Mouse (Mus musculus): ENCODE measurements at regions not wholly inside any gene's neighbourhood (a gene's known extent, or its start where the extent isn't known, plus 50 kb on each side); places are given as distances from the start of the nearest gene placed in this dataset.

DNA sequence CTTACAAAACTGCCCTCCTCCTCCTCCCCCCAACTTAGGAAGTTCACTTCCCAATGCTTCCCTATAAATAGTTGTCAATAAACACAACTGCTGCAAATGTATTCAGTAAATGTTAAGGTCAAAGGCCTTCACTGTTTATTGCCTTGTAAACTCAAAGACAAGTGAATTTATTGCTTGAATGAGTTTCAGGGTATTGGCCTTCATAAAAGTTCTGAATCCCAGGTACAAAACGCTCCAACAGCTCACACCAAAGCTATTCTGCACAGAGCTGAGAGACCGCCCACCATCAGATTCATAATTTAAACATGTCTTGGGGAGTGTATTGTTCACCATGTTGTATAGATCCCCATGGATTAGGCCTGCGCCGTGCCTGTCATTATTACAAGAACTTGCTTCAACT lies 53.9 kb upstream of the Cdkn3 start:
- no peak for DNase-seq

DNA sequence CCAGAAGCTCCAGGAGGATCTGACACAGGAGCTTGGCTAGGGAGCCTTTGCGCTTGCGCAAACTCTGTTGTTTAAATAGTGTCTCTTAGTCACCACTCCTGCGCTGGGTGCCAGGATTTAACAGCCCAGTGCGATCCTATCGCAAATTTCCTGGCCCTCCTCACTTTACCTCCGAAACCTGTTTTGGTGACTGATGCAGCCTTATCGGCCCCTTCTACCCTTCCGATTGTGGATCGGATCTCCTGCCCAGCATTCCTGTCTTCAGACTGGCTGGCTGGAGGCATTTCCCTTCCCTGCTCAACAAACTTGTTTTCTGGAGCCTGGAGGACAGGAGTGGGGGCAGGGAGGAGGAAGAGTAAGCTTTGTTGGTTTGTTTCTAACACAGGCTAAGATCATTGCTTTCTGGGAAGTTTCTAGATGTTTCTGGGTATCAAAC lies 56.0 kb upstream of the Cdkn3 start:
- peak; percentile 32 to 33 for DNase-seq

DNA sequence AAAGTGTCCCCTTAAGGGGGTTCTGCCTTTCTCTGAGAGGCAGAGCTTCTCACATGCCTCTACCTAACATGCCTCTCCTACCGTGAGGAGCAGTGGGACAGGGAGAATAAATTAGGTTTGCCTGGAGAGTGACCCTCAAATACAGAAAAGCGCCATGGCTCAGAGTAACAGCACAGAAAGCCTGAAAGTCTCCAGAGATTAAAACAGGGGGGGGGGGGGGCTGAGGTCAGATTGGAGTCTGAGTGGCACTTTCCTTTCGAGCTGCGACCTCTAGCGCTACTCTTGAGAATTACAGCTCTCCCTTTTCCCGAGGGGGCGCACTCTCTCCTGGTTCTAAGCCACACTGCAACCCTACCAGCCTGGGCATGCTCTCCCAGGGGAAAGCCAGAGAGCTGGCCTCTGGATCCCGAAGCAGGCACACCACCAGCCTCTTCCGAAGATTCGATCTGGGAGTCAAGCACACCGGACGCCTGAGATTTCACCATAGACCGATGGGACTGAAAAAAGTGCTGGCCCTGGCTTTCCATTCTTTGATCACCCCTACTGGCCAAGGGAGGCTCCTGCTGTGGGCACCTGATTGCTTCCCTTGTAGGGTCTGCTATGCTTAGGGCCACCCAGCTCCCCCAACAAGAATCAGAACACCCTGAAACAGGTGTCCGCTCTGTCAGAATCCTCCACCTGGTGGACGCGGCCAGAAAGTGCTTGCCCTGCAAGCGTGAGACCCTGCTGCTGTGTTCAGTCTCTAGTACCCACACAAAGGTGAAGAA lies 57.5 kb upstream of the Cdkn3 start:
- DNase-seq: peak; percentile 75

DNA sequence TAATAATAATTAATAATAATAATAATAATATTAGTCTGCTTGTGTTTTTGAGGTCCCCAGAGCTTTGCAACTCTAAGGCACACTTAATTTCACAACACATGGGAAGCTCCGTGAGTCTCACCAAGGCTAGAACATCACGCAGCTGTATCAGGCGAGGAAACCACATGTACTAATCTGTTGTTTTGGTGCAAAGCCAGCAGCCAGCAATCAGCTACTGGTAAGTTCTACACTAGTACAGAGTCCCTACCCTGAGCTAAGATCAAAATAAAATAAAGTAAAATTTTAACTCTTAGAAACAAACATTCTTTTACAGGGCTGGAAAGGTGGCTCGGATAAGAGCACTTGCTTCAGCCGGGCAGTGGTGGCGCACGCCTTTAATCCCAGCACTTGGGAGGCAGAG lies 67.8 kb upstream of the Cdkn3 start:
- no peak for DNase-seq

DNA sequence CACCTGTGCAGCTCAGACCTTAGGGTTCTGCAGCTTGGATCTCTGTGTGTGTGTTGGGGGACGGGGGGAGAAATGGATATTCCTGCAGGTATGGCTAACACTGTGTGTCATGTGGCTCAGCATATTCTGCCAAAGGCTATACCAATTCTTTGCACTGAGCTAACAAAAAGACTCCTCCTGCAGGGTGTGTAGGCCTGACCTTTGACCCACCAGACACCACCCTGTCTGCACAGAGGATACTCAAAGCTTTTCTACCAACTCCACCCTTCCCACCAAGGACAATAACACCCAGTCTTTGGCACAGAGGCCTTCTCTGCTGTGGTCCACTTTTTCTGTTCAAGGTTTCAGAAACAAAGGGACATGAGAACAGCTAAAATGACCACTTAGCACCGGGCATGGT lies 68.3 kb upstream of the Cdkn3 start:
- DNase-seq: no peak

DNA sequence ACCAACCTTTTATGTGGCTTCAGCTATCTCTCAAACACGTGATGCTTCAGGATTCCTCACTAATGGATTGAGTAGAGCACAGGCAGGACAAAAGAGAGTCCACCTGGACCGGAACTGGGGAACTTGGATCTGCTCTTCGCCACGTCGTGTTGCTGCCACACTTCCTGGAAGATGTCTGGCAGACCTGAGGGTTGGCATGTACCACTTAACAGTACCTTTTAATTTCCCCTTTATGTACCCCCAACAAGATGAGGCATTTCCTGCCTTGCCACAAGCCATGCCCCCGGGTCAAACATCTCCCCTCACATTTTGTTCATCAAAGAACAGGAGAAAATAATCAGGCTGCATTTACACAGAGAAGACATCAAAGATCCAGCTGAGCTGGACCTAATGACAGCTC lies 77.6 kb upstream of the Cdkn3 start:
- no peak for DNase-seq

DNA sequence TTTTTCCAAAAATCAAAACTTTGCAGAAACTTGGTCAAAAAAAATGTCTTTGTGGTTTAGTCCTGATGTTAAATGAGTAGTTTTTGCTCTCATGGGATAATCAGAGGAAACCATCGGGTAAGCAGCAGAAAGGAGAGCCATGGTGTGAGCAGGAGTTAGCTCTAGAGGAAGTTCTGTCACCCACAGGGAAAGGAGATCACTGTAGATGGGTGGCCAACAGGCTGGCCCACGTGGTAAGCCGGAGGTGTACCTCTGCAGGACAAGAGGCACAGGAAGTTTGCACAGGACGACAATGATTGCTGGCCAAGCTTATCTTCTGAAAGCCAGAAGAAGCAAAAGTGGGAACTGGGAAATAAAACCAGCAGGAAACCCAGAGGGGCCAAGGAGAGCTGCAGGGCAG lies 81.4 kb upstream of the Cdkn3 start:
- DNase-seq: no peak

DNA sequence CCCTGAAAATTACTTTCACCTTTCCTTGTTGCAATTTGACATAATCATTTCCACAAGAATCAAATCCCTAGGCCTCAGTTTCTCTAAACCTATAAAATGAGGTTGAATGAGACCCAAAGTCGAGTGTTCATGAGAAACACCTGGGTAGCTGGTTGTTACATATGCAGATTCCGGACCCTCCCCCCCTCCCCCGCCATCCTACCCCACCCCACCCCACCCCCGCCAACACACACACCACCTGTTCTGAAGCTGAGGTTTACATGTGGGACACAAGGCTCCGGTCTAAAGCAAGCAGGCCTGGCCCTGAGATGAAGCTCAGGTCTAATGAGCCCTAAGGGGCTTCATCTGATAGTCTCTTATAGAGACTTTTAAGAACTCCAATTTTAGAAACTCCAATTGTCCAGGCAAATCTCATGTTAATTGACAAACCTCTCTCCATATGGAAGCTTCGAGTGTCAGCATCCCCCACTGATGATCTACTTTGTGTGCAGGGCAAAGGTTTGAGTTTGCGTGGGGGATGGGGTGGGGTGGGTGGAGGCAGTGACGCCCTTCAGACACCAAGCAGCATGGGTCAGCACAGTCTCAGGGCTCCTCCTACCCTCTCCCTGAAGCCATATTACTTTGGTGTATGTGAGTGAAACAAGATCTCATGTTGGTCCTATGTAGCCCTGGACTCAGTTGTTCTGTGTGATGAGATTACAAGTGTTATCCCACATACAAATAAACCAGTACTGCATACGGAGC lies 88.7 kb upstream of the Cdkn3 start:
- DNase-seq: no peak

DNA sequence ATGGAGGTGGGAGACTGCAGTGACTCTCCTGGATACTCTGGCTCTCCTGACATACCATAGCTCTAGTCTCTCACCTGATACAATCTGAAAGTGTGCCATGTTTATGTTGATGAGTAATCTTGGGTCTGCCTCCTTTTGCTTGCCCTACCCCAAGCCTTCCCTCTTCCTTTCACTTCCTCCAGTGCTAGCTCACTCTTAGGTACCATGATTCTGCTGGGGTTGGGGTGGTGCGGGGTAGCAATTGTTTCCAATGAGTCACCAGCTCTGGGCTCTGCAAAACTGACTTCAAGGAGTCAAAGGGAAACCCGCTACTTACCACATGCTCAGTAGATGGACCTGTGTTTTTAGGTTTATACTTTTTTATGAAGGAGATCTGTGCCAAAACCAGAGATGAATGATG lies 89.3 kb upstream of the Cdkn3 start:
- DNase-seq: no peak

DNA sequence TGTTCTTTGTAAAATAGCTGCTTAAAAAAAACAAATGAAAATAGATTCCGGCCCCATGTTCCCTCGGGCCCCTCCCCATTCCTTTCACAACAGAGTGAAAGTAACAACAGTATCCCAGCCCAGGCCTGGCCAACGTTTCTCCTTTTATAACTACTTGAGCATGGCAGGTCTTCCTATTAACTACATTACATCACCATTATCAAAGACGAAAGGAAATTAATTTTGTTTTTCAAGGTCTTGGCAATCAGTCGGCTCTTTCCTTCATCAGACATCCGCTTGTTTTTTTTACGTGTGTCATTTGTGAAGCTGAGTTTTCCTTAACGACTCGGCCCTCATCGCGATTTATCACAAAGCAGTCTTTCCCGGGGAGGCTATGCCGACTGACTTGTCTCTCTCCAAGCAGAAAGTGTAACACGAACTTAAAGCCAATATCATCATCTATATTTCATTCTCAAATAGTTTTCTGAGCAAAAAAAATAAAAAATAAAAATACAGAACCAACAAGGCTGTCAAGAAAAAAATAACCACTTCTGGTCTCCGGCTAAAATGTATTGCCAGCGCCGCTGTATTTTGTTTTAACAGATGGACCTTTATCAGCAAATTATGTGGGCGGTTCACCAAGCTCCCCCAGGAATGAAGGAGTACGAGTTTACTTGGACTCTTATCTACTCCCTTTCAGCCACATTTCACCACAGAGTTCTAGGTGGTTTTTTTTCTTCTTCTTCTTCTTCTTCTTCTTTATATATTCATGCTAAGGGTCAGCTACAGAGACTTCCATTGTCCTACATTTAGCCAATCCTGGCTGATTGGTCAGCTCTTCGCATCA lies 89.9 kb upstream of the Cdkn3 start:
- peak; percentile 10 to 33 for DNase-seq

DNA sequence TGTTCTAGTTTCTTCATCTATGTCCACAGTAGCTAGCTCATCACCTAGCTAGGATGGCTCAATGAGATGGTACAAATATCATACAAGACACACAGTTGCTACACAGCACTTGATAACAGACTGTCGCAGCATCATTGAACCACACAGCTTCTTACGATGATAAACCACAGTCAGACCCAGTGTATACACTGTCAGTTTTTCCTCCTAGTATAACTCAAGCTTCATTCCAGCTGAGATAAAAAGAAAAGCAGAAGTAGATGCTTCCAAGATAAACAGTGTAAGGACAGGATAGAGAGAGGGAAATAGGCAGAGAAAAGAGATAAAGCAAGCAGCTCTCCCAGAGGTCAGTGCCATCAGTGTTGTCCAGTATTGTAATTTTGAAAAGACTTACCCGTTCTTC lies 92.1 kb upstream of the Cdkn3 start:
- no peak for DNase-seq

DNA sequence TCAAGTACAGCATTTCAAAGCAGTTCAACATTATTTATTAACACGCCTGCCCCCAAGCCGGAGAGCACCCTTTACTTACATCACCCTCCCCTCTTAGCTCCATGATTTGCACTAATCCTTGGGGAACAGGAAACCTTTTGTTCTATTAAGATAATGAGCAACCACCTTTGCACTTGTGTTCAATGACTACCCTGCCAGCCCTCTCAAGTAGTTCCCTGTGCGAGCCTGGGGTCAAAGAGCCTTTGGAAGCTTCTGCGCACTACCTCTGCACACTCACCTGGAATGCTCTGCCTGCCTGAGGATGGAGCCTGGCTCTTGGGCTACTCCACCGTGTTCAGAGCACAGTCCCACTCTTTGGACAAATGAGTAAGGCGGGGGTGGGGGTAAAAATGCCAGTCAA lies 96.0 kb upstream of the Cdkn3 start:
- DNase-seq: peak in 1 of 2 experiments; percentile 8

DNA sequence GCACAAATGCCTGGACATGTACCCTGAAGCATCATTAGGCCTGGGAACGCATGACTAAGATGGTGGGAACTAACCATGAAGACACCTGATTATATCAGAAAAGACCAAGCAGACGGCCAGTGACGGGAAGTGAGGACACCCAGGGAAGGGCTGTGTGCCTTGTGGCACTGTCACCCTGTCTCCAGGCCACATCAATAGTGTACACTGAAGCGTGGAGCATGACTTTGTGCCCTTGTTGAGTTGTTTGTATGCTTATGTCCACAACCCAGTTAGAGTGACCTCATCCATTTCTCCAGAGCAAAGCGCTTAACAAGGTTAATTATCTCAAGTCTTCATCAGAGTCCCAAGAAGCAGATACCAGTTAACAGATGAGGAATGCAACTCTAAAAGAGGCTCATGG lies 96.8 kb upstream of the Cdkn3 start:
- DNase-seq: no peak

DNA sequence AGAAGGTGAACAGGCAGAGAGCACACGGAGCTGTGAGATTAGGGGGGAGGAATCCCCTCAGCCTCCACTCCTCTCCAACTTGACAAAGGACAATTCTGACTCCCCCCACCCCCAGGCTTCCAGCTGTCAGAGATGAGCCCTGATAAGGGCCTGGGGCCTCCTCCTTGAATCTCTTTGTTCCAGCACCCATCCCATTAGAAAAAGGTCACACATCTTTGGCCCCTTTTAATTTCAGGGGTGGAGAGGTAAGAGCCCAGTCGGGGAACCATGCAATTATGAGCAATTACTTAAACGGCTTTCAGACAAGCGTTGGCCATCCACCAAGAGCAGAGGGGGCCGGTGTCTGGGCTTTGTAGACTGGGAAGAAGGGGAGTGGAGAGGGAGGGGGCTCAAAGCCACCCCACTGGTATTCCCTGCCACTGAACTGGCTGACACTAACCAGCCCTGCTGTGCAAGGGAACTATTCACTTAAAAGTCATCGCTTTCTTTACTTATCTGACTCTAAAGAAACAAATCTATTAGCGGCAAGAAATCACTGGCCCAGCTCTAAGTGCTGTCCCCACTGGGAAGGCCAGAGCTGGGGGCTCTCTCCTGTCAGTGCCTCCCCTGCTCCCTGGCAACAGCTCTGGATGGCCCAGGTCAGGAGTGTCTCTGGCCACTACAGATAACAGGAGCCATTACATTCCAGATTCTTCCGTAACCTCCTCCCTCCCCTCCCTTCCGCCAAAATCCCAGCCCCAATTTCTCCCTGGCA lies 98.4 kb upstream of the Cdkn3 start:
- DNase-seq: peak; percentile 23 to 31

DNA sequence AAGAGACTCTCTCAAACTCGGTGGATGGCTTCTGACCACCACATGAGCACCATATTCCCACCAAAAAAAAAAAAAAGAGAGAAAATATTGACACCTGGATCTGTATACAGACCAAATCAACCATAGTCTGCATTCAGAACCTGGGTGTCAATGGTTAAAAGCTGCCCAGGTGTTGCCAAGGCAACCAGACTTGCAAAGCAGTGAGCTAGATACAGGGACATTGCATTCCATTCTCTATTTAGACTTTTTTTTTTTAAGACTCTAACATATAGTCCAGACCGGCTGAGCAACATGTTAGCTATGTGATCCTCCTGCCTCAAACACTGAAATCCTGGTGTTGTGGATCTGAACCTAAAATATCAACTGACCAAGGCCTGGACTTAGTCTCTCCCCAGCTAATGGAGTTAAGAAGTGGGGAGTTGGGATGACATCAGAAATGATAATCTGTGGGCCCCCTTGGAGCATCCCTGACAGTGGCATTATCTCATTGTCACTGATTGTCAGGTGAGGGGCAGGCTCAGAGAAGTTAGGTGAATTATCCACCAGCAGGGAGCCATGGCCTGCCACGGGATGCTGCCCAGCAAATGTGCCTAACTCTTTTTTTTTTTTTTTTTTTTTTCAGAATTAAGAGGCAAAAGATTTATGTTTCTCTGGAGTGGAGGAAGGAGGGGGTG lies 99.1 kb upstream of the Cdkn3 start:
- DNase-seq: peak in 1 of 2 experiments; percentile 17

DNA sequence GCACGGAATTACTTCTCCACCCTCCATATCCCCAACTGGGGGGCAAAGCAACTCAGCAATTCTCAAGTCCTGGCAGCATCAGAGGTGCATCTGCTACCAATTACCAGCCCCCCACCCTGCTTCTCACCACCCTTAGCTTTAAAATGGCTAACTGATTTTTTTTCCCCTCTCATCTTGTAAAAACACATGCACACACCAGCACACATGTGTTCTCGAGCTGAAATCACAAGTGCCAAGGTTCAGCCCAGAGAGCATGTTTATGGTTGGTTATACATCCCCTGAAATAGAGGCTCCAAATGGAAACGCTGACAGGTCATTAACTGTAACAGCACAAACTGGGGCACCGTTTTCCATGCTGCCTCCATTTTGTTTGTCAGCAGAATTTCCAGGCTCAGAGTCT lies 101.0 kb upstream of the Cdkn3 start:
- no peak for DNase-seq

DNA sequence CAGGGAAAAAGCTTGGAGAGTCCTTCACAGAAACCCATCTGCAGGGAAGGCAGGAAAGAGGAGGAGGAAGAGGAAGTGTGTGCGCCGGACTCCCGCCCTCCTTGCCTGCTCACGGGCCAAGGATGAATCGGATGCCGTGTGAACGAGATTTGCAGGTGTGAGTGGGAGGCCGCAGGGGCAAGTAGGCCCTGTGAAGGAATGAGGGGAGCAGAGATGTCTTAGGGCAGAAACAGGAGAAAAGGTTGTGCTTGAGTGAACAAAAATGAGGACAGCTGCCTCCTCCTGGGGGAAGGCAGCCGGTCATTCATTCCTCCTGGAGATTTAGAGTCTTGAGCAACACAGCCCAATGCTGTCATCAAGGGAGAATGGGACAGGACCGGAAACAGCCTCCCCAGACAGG lies 104.1 kb upstream of the Cdkn3 start:
- DNase-seq: peak in 1 of 2 experiments; percentile 13

DNA sequence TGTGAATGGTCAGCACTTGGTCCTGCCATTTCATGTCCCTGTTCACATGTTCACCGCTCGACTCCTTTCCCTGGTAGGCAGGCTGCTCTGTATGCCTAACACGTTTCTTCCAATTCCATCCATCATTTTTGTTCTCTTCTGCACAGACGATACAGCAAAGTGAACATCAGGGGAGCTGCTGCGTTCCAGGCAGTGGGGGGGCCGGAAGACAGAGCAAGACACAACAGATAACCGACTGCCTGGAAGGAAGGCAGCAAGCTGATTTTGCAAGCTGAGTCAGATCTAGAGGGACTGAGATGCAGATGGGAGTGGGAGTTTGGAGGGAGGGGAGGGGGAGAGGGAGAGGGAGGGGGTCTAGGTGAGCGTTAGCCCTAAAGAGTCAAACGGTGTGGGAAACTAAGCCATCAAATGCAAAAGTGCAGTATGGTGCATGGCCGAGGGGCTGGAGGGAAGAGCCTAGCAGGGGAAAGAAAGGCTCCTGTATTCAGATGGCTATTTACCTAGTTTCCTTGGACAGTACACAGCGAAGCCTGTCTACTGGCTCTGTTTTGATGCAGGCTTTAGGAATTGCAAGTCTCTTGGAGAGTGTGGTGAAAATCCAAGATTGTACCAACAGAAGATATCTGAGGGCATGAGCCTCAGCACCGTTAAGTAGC lies 112.9 kb upstream of the Cdkn3 start:
- DNase-seq: no peak

DNA sequence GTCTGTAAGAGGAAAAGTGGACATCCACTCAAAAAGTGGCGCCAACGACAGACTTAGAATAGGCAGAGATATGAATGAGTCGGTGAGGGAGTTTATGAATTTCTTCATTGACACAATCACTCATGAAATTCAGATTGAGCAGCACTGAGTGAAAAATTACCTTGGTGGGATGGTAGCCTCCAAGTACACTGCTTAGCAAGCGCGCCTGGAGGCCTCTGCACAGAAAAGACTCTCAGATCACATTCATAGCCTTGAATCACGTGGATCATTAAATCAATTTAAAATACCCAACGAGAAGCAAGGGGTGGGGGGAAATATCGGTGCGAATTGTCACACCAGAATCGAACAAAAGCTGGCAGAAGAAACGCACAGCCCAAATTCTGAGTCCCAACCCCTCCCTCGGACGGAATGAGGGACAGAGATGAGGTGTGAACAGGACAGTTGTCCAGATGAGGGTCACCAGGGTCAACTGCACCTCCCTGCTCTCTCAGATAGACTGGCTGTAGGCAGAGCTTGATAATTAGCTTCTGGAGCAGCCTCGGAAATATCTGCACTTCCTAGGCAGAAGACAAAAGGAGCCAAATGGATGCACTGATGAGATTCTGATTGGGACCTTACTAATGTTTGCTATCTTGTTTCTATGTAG lies 113.5 kb upstream of the Cdkn3 start:
- no peak for DNase-seq

DNA sequence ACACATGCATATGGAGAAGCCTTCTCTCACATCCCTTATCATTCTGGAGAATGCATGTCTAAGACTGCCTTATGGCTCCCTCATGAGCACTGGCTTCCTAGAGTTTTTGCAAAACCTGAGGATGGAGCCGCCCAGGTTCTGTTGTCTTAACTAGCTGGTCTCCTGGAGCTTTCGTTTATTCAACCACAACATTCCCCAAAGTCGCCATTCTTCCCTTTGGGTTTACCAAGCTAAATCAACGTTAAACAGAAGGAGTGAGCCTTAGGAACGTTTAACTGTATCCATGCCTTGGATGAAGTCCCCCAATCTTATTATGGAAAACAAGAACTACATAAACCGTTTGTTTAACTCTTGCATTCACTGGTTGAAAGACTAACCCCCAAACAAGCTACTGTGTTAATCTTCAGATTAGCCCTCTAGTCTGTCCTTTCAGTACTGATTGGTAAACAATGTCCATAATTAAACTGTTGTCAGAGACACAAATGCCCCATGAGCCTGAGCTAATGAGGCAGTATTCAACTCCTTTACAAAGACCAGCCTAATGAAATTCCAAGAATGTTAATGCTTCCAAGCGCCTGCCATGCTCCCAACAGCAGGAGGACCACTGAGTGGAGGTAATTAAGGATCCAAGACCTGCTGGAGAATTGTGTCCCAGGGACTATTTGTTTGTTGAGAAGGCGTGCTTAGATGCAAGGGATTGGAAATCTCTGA lies 121.1 kb upstream of the Cdkn3 start:
- no peak for DNase-seq
